Mouse (Mus musculus) brain, embryonic 14.5 days (tissue): ENCODE data around the gene Cdc40.

Source experiments
- CTCF ChIP-seq: fragments of 200-500 bp; IDR thresholded peaks from 2 replicates; pipeline ENCODE4 v1.5.1; 2012; ENCODE audit warnings: inconsistent platforms, mild to moderate bottlenecking, moderate library complexity, borderline replicate concordance; ENCODE audit not compliant: insufficient read depth, insufficient read length; ENCODE audit errors: extremely low read depth
- POLR2A ChIP-seq: fragments of 200-500 bp; IDR thresholded peaks from 2 replicates; pipeline ENCODE4 v1.6.1; 2012; ENCODE audit warnings: mild to moderate bottlenecking, inconsistent platforms, borderline replicate concordance; ENCODE audit not compliant: poor library complexity, insufficient read depth, insufficient read length, severe bottlenecking; ENCODE audit errors: extremely low read depth

DNA sequence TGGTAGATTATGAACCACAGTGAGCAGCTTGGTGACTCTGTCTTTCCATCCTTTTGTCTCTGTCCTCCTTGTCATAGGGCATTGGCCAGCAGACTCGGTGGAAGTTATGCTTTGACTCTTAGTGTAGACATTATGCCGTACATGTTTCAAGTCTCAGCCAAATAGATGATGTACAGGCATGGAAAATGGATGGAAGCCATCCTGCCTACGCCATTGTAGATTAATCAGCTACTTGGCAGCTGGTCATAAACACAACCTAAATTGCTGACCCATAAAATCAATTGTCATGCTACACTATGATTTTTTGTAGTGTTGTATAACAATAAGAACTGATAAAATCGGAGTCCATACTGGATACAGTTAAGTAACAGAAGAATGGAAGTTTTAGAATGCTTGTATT is 18.7 kb upstream of the Cdc40 start:
- TF ChIP-seq CTCF: no peak
- no peak for TF ChIP-seq POLR2A
